In genomic region chr10:102866920-102867319, GRCm38 (mm10) we compare ENCODE assay signal across 16 mouse cellular contexts.
DNase-seq lines count a peak whose midpoint lies in the region; ATAC-seq and TF ChIP-seq lines count a peak whose summit lies in the region.
"Had no signal": no experiment of that assay in that cellular context is flagged by ENCODE, and none has a peak within 500 bp of the region (broad histone marks: within the 10 kb centered on the region; RNA-seq: fewer than 3 reads in every experiment).

No protein-coding gene starts in this region.

- TF ChIP-seq CTCF in heart, adult 2 months (IDR thresholded peaks at IDR 0.05) = peak; percentile 70
- peak; percentile 52 for TF ChIP-seq CTCF in lung, postnatal 0 days (IDR thresholded peaks at IDR 0.05)
- peak; percentile 11 for TF ChIP-seq CTCF in Patski (IDR thresholded peaks at IDR 0.05)

- H3K9me3 ChIP-seq in heart, embryonic 10.5 days = no peaks in the 10 kb centered on the region
- H3K9me3 ChIP-seq in lung, postnatal 0 days (ENCODE audit: low read length) = no peaks in the 10 kb centered on the region
- H3K9me3 ChIP-seq: embryonic facial prominence, embryonic 15.5 days; lung, embryonic 15.5 days had no signal

- POLR2A ChIA-PET in Patski (lab: Charles Lee) = no interaction called here

- no peak for DNase-seq in heart, adult 2 months
- DNase-seq in heart, embryonic 10.5 days (ENCODE audit: low spot score) = no peak
- DNase-seq in lung, postnatal 0 days (ENCODE audit: low spot score) = peak; percentile 16
- no peak for DNase-seq in lung, postnatal 4 days
- no peak for DNase-seq in Patski (ENCODE audit: low read depth, low spot score)
- no peak for DNase-seq in urinary bladder, postnatal 14 days (ENCODE audit: low spot score)
- no peak for DNase-seq in heart, adult 8-10 months (ENCODE audit: low spot score)
- DNase-seq: adrenal gland, adult 2 months; cerebellum, adult 11 months; heart, postnatal 10 days; kidney, adult 9 months; thymus, postnatal 25 days had no signal

- intact Hi-C loops in heart, adult 2 months (cut with DNase I) = loop anchor here (2.0 kb wide), 1 partner anchor 328 kb away; no protein-coding TSS in a partner anchor

- ATAC-seq in lung, postnatal 0 days = no peak
- ATAC-seq in Patski = no peak
- ATAC-seq in megakaryocyte progenitor cell, adult 5-6 weeks (replicated peaks; ENCODE audit: poor library complexity) = peak; percentile 52; the same call in 1 of the 2 replicates

- CTCF ChIA-PET in Patski (lab: Charles Lee) = no interaction called here

- H3K27me3 ChIP-seq in heart, adult 2 months (ENCODE audit: control insufficient read depth, insufficient read depth, low read length) = no peaks in the 10 kb centered on the region
- no peaks in the 10 kb centered on the region for H3K27me3 ChIP-seq in heart, embryonic 10.5 days (ENCODE audit: insufficient read depth, poor library complexity, severe bottlenecking)
- no peaks in the 10 kb centered on the region for H3K27me3 ChIP-seq in lung, postnatal 0 days (replicated peaks; ENCODE audit: insufficient read depth, low read length)
- H3K27me3 ChIP-seq in Patski = peaks cover 32% of the 10 kb centered on the region
- H3K27me3 ChIP-seq: embryonic facial prominence, embryonic 15.5 days; lung, embryonic 15.5 days had no signal

- no peak for TF ChIP-seq POLR2A in heart, adult 2 months (IDR thresholded peaks at IDR 0.05; ENCODE audit: insufficient read depth, low read depth, low read length)

- H3K79me2 ChIP-seq in heart, adult 2 months (replicated peaks; ENCODE audit: control insufficient read depth, insufficient read depth, low read length) = no peaks in the 10 kb centered on the region

- in situ Hi-C loops in Patski (cut with MboI; ENCODE audit: low pct_unique_long_range_greater_than_20kb) = no loop called here

- no peak overlapping the region for H3K4me2 ChIP-seq in lung, postnatal 0 days (replicated peaks; ENCODE audit: low read depth, low read length)
- H3K4me2 ChIP-seq: embryonic facial prominence, embryonic 15.5 days; lung, embryonic 15.5 days had no signal

- 20% methylated on average over 4 of the region's 4 CpGs for WGBS in heart, adult 2 months
- WGBS in heart, embryonic 10.5 days = 25% methylated on average over 4 of the region's 4 CpGs
- 14% methylated on average over 4 of the region's 4 CpGs for WGBS in lung, postnatal 0 days

- no peaks in the 10 kb centered on the region for H3K36me3 ChIP-seq in heart, adult 2 months (ENCODE audit: control insufficient read depth, insufficient read depth, low read length)
- no peaks in the 10 kb centered on the region for H3K36me3 ChIP-seq in heart, embryonic 10.5 days
- H3K36me3 ChIP-seq in lung, postnatal 0 days (ENCODE audit: insufficient read depth, low read length) = no peaks in the 10 kb centered on the region
- H3K36me3 ChIP-seq: embryonic facial prominence, embryonic 15.5 days; lung, embryonic 15.5 days had no signal

- H3K4me3 ChIP-seq in heart, adult 2 months = no peak overlapping the region
- no peak overlapping the region for H3K4me3 ChIP-seq in heart, embryonic 10.5 days
- no peak overlapping the region for H3K4me3 ChIP-seq in lung, postnatal 0 days (ENCODE audit: low read depth, low read length)
- H3K4me3 ChIP-seq: embryonic facial prominence, embryonic 15.5 days; lung, embryonic 15.5 days; myocyte had no signal

- H3K9ac ChIP-seq in heart, adult 2 months (ENCODE audit: low read depth, low read length) = no peak overlapping the region
- no peak overlapping the region for H3K9ac ChIP-seq in lung, postnatal 0 days (replicated peaks; ENCODE audit: low read depth)
- H3K9ac ChIP-seq: embryonic facial prominence, embryonic 15.5 days; lung, embryonic 15.5 days had no signal

- H3K27ac ChIP-seq in heart, adult 2 months = no peak overlapping the region
- no peak overlapping the region for H3K27ac ChIP-seq in heart, embryonic 10.5 days
- no peak overlapping the region for H3K27ac ChIP-seq in lung, postnatal 0 days (ENCODE audit: low read length)
- H3K27ac ChIP-seq: embryonic facial prominence, embryonic 15.5 days; lung, embryonic 15.5 days had no signal

- TF ChIP-seq EP300 in heart, adult 2 months (IDR thresholded peaks at IDR 0.05; ENCODE audit: insufficient read depth, low read depth, low read length) = no peak
- TF ChIP-seq EP300 in lung, postnatal 0 days (IDR thresholded peaks at IDR 0.05) = no peak

- H3K4me1 ChIP-seq in heart, adult 2 months (ENCODE audit: control insufficient read depth, insufficient read depth, low read length) = no peaks in the 10 kb centered on the region
- H3K4me1 ChIP-seq in heart, embryonic 10.5 days = no peaks in the 10 kb centered on the region
- no peaks in the 10 kb centered on the region for H3K4me1 ChIP-seq in lung, postnatal 0 days (ENCODE audit: insufficient read depth, low read depth, low read length)
- H3K4me1 ChIP-seq: embryonic facial prominence, embryonic 15.5 days; lung, embryonic 15.5 days had no signal

Comparison
In these comparisons a context has a peak if more than half of its experiments do, and no peak if none do; other contexts are left out.
1. CTCF ChIP-seq: peak in every context shown above with its lines; median percentile 70 in heart, adult 2 months; 52 in lung, postnatal 0 days; 11 in Patski.